In genomic region chr19:47168793-47169412, GRCm38 (mm10) we compare ENCODE assay signal across 8 mouse cellular contexts. TPM values are rescaled to one million over a fixed set of nuclear protein-coding genes. Genes with fewer than 3 reads are reported as not detected.
DNase-seq lines count a peak whose midpoint lies in the region; ATAC-seq lines count a peak whose summit lies in the region.

No protein-coding gene starts in this region.

- no peak overlapping the region for H3K9ac ChIP-seq in lung, embryonic 15.5 days

- 0 out of 2 replicates have a peak overlapping the region, but pooled peaks have one; percentile 29 for H3K27ac ChIP-seq in hindbrain, embryonic 10.5 days
- no peak overlapping the region for H3K27ac ChIP-seq in lung, embryonic 15.5 days

- H3K4me3 ChIP-seq in hindbrain, embryonic 10.5 days, result peak overlapping the region; percentile 27; the same call in 1 of the 2 replicates
- H3K4me3 ChIP-seq in lung, embryonic 15.5 days, result peak overlapping the region; percentile 18

- peaks cover 24% of the 10 kb centered on the region for H3K4me1 ChIP-seq in hindbrain, embryonic 10.5 days (replicated peaks)
- H3K4me1 ChIP-seq in lung, embryonic 15.5 days, result peaks cover 7% of the 10 kb centered on the region

- H3K36me3 ChIP-seq in hindbrain, embryonic 10.5 days, result no peaks in the 10 kb centered on the region
- H3K36me3 ChIP-seq in lung, embryonic 15.5 days, result no peaks in the 10 kb centered on the region

- H3K4me2 ChIP-seq in lung, embryonic 15.5 days, result peak overlapping the region; percentile 54

- H3K9me3 ChIP-seq in hindbrain, embryonic 10.5 days, result no peaks in the 10 kb centered on the region
- no peaks in the 10 kb centered on the region for H3K9me3 ChIP-seq in lung, embryonic 15.5 days

- peak; percentile 52 for ATAC-seq in lung, embryonic 15.5 days (ENCODE audit: borderline replicate concordance, extremely low read depth, low FRiP score, low TSS enrichment)

- H3K27me3 ChIP-seq in hindbrain, embryonic 10.5 days (ENCODE audit: insufficient read depth, poor library complexity, severe bottlenecking), result no peaks in the 10 kb centered on the region; the same call in 1 of the 2 replicates
- no peaks in the 10 kb centered on the region for H3K27me3 ChIP-seq in lung, embryonic 15.5 days

- DNase-seq in Muller cell, postnatal 12 days (ENCODE audit: inconsistent ontology term), result peak; percentile 69
- peak; percentile 71 for DNase-seq in cerebellum, adult 9-11 months
- DNase-seq in frontal cortex, adult 2 months (ENCODE audit: extremely low spot score in 1 of 2, low spot score in 1 of 2), result peak; percentile 72 to 96
- DNase-seq in hindbrain, embryonic 10.5 days (ENCODE audit: low spot score), result peak; percentile 86
- peak; percentile 88 for DNase-seq in layer of hippocampus, adult 9-10 months (ENCODE audit: low spot score)
- peak; percentile 44 for DNase-seq in ovary, adult 18-20 months (ENCODE audit: low spot score)
- DNase-seq in thymus, postnatal 0 days (ENCODE audit: low spot score), result peak; percentile 81

- 31% methylated on average over 11 of the region's 11 CpGs for WGBS in hindbrain, embryonic 10.5 days
- WGBS in lung, embryonic 15.5 days, result 20% methylated on average over 11 of the region's 11 CpGs

RNA-seq across cellular contexts. Expression of gene Neurl1a, which starts 9.7 kb away (rescaled TPM):
- polyA plus RNA-seq in frontal cortex, adult 2 months (2012; rRNA removed), result 110 and 127 TPM in 2 replicates
- polyA plus RNA-seq in hindbrain, embryonic 10.5 days (2016; fragmentation: Nextera tagmentation; extraction: Ambion mirVana), result 5.7 and 5.9 TPM in 2 replicates
- polyA plus RNA-seq in lung, embryonic 15.5 days (2015; fragmentation: Nextera tagmentation; extraction: Ambion mirVana), result 6.1 and 6.3 TPM in 2 replicates
- polyA plus RNA-seq in thymus, postnatal 0 days (2015; fragmentation: Nextera tagmentation; extraction: Ambion mirVana), result 0.70 and 0.91 TPM in 2 replicates

RNA-seq across cellular contexts. Expression of gene Calhm3, which starts 11.3 kb away (rescaled TPM):
- not detected in 2 replicates for polyA plus RNA-seq in frontal cortex, adult 2 months (2012; rRNA removed)
- polyA plus RNA-seq in hindbrain, embryonic 10.5 days (2016; fragmentation: Nextera tagmentation; extraction: Ambion mirVana), result not detected in 2 replicates
- not detected in 2 replicates for polyA plus RNA-seq in lung, embryonic 15.5 days (2015; fragmentation: Nextera tagmentation; extraction: Ambion mirVana)
- 0.13 and 0.28 TPM in 2 replicates for polyA plus RNA-seq in thymus, postnatal 0 days (2015; fragmentation: Nextera tagmentation; extraction: Ambion mirVana)

RNA-seq across cellular contexts. Expression of gene Calhm1, which starts 24.8 kb away (rescaled TPM):
- not detected in 2 replicates for polyA plus RNA-seq in frontal cortex, adult 2 months (2012; rRNA removed)
- not detected in 2 replicates for polyA plus RNA-seq in hindbrain, embryonic 10.5 days (2016; fragmentation: Nextera tagmentation; extraction: Ambion mirVana)
- polyA plus RNA-seq in lung, embryonic 15.5 days (2015; fragmentation: Nextera tagmentation; extraction: Ambion mirVana), result not detected in 2 replicates
- polyA plus RNA-seq in thymus, postnatal 0 days (2015; fragmentation: Nextera tagmentation; extraction: Ambion mirVana), result not detected in 2 replicates

RNA-seq across cellular contexts. Expression of gene Calhm2, which starts 30.8 kb away (rescaled TPM):
- polyA plus RNA-seq in frontal cortex, adult 2 months (2012; rRNA removed), result 4.7 and 5.2 TPM in 2 replicates
- polyA plus RNA-seq in hindbrain, embryonic 10.5 days (2016; fragmentation: Nextera tagmentation; extraction: Ambion mirVana), result 1.8 and 1.9 TPM in 2 replicates
- 7.1 and 9.7 TPM in 2 replicates for polyA plus RNA-seq in lung, embryonic 15.5 days (2015; fragmentation: Nextera tagmentation; extraction: Ambion mirVana)
- 7.6 and 7.7 TPM in 2 replicates for polyA plus RNA-seq in thymus, postnatal 0 days (2015; fragmentation: Nextera tagmentation; extraction: Ambion mirVana)

Comparison
In these comparisons a context has a peak if more than half of its experiments do, and no peak if none do; other contexts are left out.
1. RNA of gene Neurl1a, which starts 9.7 kb away (polyA plus RNA-seq): 110 to 127 TPM in frontal cortex, adult 2 months; 6.1 to 6.3 TPM in lung, embryonic 15.5 days, 5.7 to 5.9 TPM in hindbrain, embryonic 10.5 days and 0.70 to 0.91 TPM in thymus, postnatal 0 days; every median in the first group is over 10 times any median in the second.
2. Peak in every context shown above with its lines, with median percentiles within 50 percentile points of each other: DNase-seq.